Mouse (Mus musculus) forebrain, embryonic 12.5 days (tissue): ENCODE measurements around the gene Catsper4. TPM values are rescaled to one million over a fixed set of nuclear protein-coding genes. Genes with fewer than 3 reads are reported as not detected.
A peak's percentile ranks its signal among the peaks of the same experiment; 100 is the strongest.

Source experiments
- ATAC-seq: fragments of 200-750 bp; cut with Nextera tagmentation; 2 replicates; pipeline ENCODE4 v1.8.0; 2017; ENCODE audit warnings: moderate TSS enrichment; ENCODE audit not compliant: low FRiP score
- H3K27ac ChIP-seq: fragments of 300-500 bp; sonication (generic); 2 replicates; pipeline ENCODE4 v1.5.1; 2016; ENCODE audit warnings: mild to moderate bottlenecking
- H3K27me3 ChIP-seq: fragments of 300-500 bp; sonication (generic); 2 replicates; pipeline ENCODE4 v1.6.1; 2016; ENCODE audit warnings: mild to moderate bottlenecking
- H3K36me3 ChIP-seq: fragments of 300-500 bp; sonication (generic); replicated peaks from 2 replicates; pipeline ENCODE4 v1.6.1; 2016; ENCODE audit warnings: mild to moderate bottlenecking
- H3K4me1 ChIP-seq: fragments of 300-500 bp; sonication (generic); 2 replicates; pipeline ENCODE4 v1.6.1; 2016
- H3K4me2 ChIP-seq: fragments of 300-500 bp; sonication (generic); 2 replicates; pipeline ENCODE4 v1.6.1; 2016; ENCODE audit warnings: mild to moderate bottlenecking, moderate library complexity
- H3K4me3 ChIP-seq: fragments of 300-500 bp; sonication (generic); replicated peaks from 2 replicates; pipeline ENCODE4 v1.5.1; 2016; ENCODE audit warnings: mild to moderate bottlenecking
- H3K9ac ChIP-seq: fragments of 300-500 bp; sonication (generic); 2 replicates; pipeline ENCODE4 v1.6.1; 2016; ENCODE audit warnings: mild to moderate bottlenecking
- H3K9me3 ChIP-seq: fragments of 300-500 bp; sonication (generic); 2 replicates; pipeline ENCODE4 v1.6.1; 2016
- WGBS: fragments of 180-500 bp; shearing (Covaris S2); methylation state at CpG from one replicate; pipeline ENCODE4 v1.1.7; 2016; 5-methylcytosine and 5-hydroxymethylcytosine counted together
- polyA plus RNA-seq: library from polyadenylated mRNA; unstranded; fragments of >200 nt; fragmentation: Nextera tagmentation; extraction: Ambion mirVana; gene quantifications from 2 replicates; pipeline ENCODE4 v1.2.1, GENCODE M21; 2016

The Catsper4 gene
- polyA plus RNA-seq, 1 experiment from 2014 or later, result not detected

DNA sequence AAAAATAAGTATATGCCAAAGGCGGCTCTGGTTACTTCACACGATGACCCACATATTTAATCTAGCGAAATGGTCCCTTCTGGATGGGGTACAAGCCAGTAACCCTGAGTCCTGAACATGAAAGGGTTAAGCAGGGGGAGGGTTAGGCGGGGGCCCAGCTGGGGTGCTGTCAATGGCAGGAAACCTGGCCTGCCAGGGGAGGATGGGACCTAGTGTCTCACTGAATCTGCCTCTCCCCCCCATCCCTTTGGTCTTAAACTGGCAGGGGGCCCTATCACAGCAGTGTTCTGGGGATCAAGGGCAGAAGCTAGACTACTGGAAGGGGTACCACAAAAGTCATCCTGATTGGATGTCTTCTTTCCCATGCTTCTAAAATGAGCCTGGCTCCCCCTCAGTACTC, 28.7 kb upstream of the Catsper4 start:
- no peaks in the 10 kb centered on the region for H3K9me3 ChIP-seq
- ATAC-seq, result no peak
- H3K4me3 ChIP-seq, result no peak overlapping the region

DNA sequence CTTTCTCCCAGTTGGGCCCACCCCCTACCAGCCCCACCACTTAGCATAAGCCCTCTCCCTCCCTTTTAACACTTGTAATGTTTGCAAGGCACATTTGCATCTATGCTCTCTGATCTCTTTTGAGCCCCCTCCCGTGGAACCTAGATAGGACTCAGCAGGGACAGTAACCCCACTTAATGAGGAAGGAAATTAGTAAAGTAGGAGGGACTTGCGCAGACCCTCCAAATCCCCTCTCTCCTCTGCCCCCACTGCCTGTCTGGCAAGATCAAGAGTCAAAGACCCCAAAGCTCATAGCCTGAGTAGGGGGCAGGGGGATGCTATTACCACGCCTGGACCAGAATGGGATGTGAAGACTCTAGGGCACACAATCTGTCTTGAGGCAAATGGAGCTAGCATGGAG, 27.7 kb upstream of the Catsper4 start:
- Histone ChIP-seq H3K9ac (no peak overlapping the region), H3K9me3 (no peaks in the 10 kb centered on the region), H3K4me2 (no peak overlapping the region), H3K27me3 (peaks cover 71% of the 10 kb centered on the region), H3K4me1 (peaks cover 73% of the 10 kb centered on the region), H3K27ac (no peak overlapping the region), H3K4me3 (no peak overlapping the region), H3K36me3 (no peaks in the 10 kb centered on the region)
- WGBS, result 12% methylated on average over 3 of the region's 3 CpGs
- no peak for ATAC-seq

More for the DNA sequence above, 28.7 kb upstream of the Catsper4 start:
- no peak overlapping the region for H3K9ac ChIP-seq
- 15% methylated on average over 4 of the region's 4 CpGs for WGBS
- peaks cover 64% of the 10 kb centered on the region for H3K4me1 ChIP-seq
- no peaks in the 10 kb centered on the region for H3K36me3 ChIP-seq
- peaks cover 61% of the 10 kb centered on the region for H3K27me3 ChIP-seq
- no peak overlapping the region for H3K27ac ChIP-seq
- H3K4me2 ChIP-seq, result no peak overlapping the region

DNA sequence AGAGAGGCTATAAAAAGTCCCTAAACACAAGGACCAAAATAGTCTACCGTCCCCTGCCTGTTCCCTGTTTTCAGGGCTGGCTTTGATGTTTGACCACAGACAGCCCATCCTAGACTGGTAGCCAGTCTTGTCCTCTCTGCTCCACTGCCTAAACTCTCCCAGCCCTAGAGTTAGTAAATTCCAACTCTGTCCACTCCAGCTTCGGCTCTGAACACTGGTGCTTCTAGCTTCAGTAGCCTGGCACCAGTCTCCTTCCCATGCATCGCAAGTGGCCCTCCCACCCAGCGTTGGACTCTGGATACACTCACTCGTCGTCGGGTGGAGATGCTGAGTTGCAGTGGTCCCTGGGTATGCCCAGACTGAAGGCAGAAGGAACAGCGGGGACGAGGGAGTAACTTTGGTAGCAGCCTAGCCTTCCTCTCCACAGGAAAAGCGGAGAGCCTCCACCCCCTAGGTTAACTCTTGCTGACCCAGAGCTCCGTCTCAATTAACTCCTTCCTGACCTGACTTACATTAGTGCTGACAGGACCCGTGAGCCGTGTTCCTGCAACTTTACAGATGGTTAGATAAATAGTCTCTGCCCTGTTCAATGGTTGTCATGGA, 26.6 kb upstream of the Catsper4 start, which contains the start of gene Grrp1:
Gene Grrp1 (minus strand): TSS at position 385 of the 603 bp plus-strand sequence.
- H3K27me3 ChIP-seq, result peaks cover 81% of the 10 kb centered on the region
- no peak within 1 kb of the TSS for H3K9ac ChIP-seq
- H3K4me1 ChIP-seq, result peaks cover 80% of the 10 kb centered on the region
- no peaks in the 10 kb centered on the region for H3K9me3 ChIP-seq
- H3K4me2 ChIP-seq, result peak within 1 kb of the TSS; percentile 35
- peak within 1 kb of the TSS; percentile 16; the same call in 1 of the 2 replicates for H3K4me3 ChIP-seq
- H3K27ac ChIP-seq, result no peak within 1 kb of the TSS
- WGBS, result under 1% methylated on average over 13 of the region's 13 CpGs
- no peak for ATAC-seq
- H3K36me3 ChIP-seq, result no peaks in the 10 kb centered on the region

- no peak overlapping the region for H3K27ac ChIP-seq
- H3K36me3 ChIP-seq, result no peaks in the 10 kb centered on the region
- H3K4me1 ChIP-seq, result peaks cover 80% of the 10 kb centered on the region
- H3K4me3 ChIP-seq, result peak overlapping the region; percentile 16; the same call in 1 of the 2 replicates
- H3K9ac ChIP-seq, result no peak overlapping the region
- peaks cover 88% of the 10 kb centered on the region for H3K27me3 ChIP-seq
- ATAC-seq, result no peak
- peak overlapping the region; percentile 35; the same call in 1 of the 2 replicates for H3K4me2 ChIP-seq
- WGBS, result 7% methylated on average over 15 of the region's 15 CpGs
- H3K9me3 ChIP-seq, result no peaks in the 10 kb centered on the region
These were observed 25.9 kb upstream of the Catsper4 start for GRCm38 (mm10) chr4:134252911-134253721.

GRCm38 (mm10) chr4:134252131-134252910, 25.1 kb upstream of the Catsper4 start:
- ATAC-seq, result no peak
- Histone ChIP-seq H3K9me3 (no peaks in the 10 kb centered on the region), H3K4me1 (peaks cover 72% of the 10 kb centered on the region), H3K36me3 (no peaks in the 10 kb centered on the region), H3K27ac (no peak overlapping the region), H3K4me3 (peak overlapping the region; percentile 51), H3K9ac (no peak overlapping the region), H3K4me2 (peak overlapping the region; percentile 84), H3K27me3 (peaks cover 96% of the 10 kb centered on the region)
- WGBS, result 5% methylated on average over 22 of the region's 22 CpGs

- H3K27ac ChIP-seq, result no peak overlapping the region
- peak overlapping the region; percentile 66 for H3K9ac ChIP-seq
- H3K27me3 ChIP-seq, result peaks cover 100% of the 10 kb centered on the region
- peak overlapping the region; percentile 84 for H3K4me2 ChIP-seq
- peaks cover 66% of the 10 kb centered on the region for H3K4me1 ChIP-seq
- H3K4me3 ChIP-seq, result peak overlapping the region; percentile 51
- no peaks in the 10 kb centered on the region for H3K9me3 ChIP-seq
- WGBS, result under 1% methylated on average over 91 of the region's 91 CpGs
- no peaks in the 10 kb centered on the region for H3K36me3 ChIP-seq
- no peak for ATAC-seq
These were observed 24.3 kb upstream of the Catsper4 start for GRCm38 (mm10) chr4:134251241-134252130.

DNA sequence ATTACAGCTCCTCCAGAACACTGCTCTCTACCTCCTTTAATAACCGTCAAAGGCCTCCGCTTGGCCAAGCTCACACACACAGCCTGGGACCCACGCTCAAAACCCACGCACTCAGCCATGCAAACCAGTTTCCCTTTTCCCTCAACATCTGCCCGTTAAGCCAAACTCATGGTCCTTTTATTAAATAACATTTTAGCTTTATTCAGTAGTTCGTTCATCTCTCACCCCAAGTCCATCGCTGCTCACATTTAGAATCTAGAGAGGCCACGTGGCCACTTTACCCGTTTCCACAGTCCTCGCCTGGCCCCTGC, 23.7 kb upstream of the Catsper4 start:
- Histone ChIP-seq H3K4me1 (peaks cover 65% of the 10 kb centered on the region), H3K9ac (peak overlapping the region; percentile 66; the same call in 1 of the 2 replicates), H3K4me2 (peak overlapping the region; percentile 84), H3K9me3 (no peaks in the 10 kb centered on the region), H3K27me3 (peaks cover 99% of the 10 kb centered on the region), H3K4me3 (peak overlapping the region; percentile 51), H3K36me3 (no peaks in the 10 kb centered on the region), H3K27ac (no peak overlapping the region)
- ATAC-seq, result no peak
- 9% methylated on average over 10 of the region's 10 CpGs for WGBS

DNA sequence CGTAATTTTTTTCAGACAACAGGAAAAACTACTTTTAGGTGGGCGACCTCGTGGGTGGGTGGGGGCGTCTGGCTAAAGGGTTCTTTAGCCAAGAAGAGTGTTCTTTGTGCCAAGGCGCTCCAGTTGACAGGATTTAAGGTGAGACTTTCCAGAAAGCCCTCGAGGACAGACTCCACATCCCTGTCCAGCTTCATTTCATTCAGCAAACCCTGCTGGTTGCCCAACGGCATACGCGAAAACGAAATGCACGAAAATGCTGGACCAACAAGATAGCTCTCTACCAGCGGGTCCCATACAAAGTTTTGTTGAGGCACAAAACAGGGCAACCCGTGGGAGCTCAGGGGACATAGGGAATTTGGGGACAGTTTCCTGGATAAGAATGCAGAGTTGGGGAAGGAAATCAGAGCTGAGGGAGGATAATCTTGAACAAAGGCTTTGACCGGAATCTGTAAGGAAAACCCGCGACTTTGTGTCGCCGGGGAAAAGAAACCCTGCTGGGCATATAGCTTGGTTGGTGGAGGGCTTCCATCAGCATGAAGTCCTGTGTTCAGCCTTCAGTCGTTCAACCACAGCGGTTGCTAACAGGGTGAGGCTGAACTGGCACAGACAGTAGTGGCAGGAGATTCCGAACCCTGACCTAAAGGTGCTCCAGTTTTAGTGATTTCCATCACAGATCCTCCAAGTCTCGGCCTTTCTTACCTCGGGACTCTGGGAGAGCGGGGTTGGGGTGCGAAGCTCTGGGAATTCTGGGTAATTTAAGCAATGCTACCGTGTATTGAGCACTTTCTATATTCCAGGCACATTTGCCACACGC, 23.1 kb upstream of the Catsper4 start:
- no peaks in the 10 kb centered on the region for H3K9me3 ChIP-seq
- no peak for ATAC-seq
- peak overlapping the region; percentile 51 for H3K4me3 ChIP-seq
- WGBS, result 5% methylated on average over 27 of the region's 27 CpGs
- no peak overlapping the region for H3K27ac ChIP-seq
- H3K4me1 ChIP-seq, result peaks cover 64% of the 10 kb centered on the region
- peaks cover 93% of the 10 kb centered on the region for H3K27me3 ChIP-seq
- peak overlapping the region; percentile 36; the same call in 1 of the 2 replicates for H3K9ac ChIP-seq
- H3K36me3 ChIP-seq, result no peaks in the 10 kb centered on the region
- H3K4me2 ChIP-seq, result peak overlapping the region; percentile 84

DNA sequence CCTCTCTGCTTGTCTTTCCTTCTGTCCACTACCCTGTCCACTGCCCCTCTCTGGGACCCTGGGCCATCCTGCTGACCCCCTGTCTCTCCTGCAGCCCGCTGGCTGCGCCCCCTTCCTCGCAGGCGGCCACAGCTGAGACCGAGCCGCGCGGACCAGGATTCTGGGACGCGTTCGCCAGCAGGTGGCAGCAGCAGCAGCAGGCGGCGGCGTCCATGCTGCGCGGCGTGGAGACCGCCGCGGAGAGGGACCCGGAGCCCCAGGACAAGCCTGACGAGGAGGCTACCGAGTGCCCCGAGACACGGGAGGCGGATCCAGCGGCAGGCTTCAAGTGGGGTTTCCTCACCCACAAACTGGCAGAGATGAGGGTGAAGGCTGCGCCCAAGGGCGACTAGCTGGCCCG, 22.5 kb upstream of the Catsper4 start:
- peak overlapping the region; percentile 64 for H3K4me2 ChIP-seq
- no peak overlapping the region for H3K27ac ChIP-seq
- H3K4me1 ChIP-seq, result peaks cover 63% of the 10 kb centered on the region
- under 1% methylated on average over 30 of the region's 30 CpGs for WGBS
- H3K4me3 ChIP-seq, result peak overlapping the region; percentile 35
- peak; percentile 66 for ATAC-seq
- no peaks in the 10 kb centered on the region for H3K36me3 ChIP-seq
- no peaks in the 10 kb centered on the region for H3K9me3 ChIP-seq
- H3K27me3 ChIP-seq, result peaks cover 87% of the 10 kb centered on the region
- peak overlapping the region; percentile 36; the same call in 1 of the 2 replicates for H3K9ac ChIP-seq

GRCm38 (mm10) chr4:134246719-134247258, 19.6 kb upstream of the Catsper4 start, which contains the start of gene Gm30191:
Gene Gm30191 (plus strand): TSS chr4:134246935.
- Histone ChIP-seq H3K27ac (0 out of 2 replicates have a peak within 1 kb of the TSS, but pooled peaks have one; percentile 1), H3K4me1 (peaks cover 49% of the 10 kb centered on the region), H3K27me3 (peaks cover 58% of the 10 kb centered on the region), H3K4me2 (peak within 1 kb of the TSS; percentile 93), H3K9ac (peak within 1 kb of the TSS; percentile 25; the same call in 1 of the 2 replicates), H3K9me3 (no peaks in the 10 kb centered on the region), H3K4me3 (peak within 1 kb of the TSS; percentile 70), H3K36me3 (peaks cover 6% of the 10 kb centered on the region; the same call in 1 of the 2 replicates)
- ATAC-seq, result no peak
- 77% methylated on average over 7 of the region's 7 CpGs for WGBS
